Mouse (Mus musculus) T-helper 1 cell (primary cell): ENCODE data around the gene Olfr531.

Experiments used
- in situ Hi-C: fragments of 300-600 bp; cut with MboI, MseI; formaldehyde crosslinking; loops from one replicate; pipeline ENCODE4 v1.15.1; 2025; ENCODE audit warnings: high pct_unique_total_duplicates

The Olfr531 gene

DNA sequence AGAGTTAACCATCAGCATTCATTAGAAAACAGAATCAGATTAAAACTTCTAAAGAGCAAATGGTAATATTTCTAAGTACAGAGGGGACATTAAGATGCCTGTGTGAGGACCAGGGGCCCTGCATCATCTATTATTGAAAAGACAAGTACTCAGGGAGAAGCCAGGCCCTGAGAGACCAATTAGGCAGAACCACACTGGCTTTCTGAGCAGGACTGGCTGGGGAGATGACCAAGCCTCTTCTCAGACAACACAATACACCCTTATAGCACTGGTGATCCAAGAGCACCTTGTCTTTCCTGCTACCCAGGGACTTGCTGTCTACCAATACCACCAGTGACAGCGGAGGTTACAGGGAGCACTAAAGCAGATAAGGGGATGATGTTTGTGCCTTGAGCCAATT lies at the start of gene Olfr531:
Gene Olfr531 (minus strand): TSS at position 101 of the 400 bp plus-strand sequence.
- in situ Hi-C loops = no loop called here

DNA sequence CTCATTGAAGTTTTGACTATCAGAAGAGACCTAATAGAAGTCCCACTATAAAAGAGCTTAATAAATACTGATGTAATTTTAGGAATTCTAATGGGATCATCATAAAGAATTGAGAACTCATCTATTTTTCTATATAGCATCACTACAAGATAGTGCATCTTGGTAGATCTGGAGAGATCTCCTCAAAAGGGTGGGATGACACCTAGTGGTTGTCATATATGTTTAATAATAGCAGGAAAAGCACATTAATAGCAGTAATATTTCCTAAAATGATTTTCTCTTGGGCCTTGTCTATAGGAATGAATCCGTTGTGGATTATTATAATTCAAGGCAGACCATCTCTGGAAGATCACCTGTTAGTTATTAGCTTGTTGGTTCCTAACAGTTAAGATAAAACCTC lies 40.4 kb upstream of the Olfr531 start:
- in situ Hi-C loops = no loop called here

DNA sequence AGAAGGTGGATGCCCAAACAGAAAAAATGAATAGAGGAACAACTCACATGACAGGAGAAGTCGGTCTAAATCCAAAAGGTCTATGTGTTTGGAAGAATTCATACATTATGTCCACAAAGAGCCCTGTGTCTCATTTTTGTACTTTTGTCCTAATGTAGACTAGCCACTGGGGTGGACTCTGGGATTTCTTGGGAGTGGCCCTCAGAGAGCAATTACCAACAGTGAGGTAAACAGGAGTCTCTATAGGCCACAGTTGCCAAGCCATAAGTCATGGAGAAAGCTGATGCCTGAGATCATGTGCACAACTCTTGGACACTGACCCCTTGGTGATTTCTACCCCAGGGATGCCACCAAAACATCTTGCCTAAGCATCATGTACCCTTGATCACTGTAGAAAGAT lies 18.8 kb upstream of the Olfr531 start, which contains the start of gene Olfr532:
Gene Olfr532 (minus strand): TSS at position 101 of the 400 bp plus-strand sequence.
- in situ Hi-C loops = no loop called here

DNA sequence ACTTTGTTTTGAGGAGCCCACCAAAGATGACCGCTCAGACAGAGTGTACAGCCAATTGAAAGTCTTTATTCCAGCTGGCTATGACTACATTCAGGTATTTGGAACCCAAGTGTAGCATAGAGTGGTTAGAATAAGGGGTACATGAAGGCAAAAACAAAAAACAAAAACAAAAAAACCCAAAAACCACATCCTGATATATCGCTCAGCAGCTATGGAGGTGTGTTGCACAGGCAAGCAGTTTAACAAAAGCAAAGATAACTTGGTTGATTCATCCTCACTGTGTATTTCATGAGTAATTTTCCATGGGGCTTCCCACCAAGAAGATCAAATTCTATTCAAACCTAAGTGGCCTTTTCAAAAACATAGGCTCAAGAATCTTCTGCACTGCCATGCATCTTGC lies 25.8 kb downstream of the Olfr531 start:
- in situ Hi-C loops = no loop called here

DNA sequence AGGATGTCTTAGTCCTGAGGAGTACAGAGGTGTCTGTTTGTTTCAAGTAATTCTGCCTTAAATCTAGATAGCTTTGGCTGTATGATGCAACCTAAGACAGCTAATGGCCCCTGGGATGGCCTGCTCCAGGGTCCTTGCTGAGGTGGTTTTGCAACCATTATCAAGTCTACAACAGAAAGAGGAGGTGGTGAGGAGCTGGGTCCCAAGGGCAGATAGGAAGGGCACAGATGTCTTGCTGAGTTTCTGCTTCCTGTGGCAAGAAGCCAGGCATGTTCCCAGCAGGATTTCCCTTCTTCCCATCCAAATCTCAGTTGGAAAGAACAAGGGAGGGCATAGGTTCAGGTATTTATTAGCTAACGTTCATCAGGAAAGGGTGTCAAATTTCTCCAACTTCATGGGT lies 26.5 kb downstream of the Olfr531 start, which contains the start of gene Olfr530:
Gene Olfr530 (minus strand): TSS at position 101 of the 400 bp plus-strand sequence.
- in situ Hi-C loops = no loop called here

DNA sequence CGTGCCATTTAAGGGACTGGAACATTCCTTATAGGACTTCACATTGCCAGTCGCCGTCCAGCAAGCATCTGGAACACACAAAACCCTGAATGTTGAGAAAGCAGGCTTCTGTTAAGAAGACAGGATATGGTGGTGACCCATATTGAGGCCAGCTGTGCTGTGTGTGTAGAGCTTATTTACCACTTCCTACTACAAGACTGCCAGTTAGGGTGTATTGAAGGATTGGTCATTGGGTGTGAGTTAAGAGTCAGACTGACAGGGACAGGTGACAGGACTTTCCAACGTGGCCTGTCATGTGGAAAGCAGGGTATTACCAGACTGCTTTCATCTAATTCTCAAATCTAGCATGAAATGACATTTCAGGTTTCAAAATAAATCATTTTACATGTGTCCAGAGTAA lies 28.4 kb downstream of the Olfr531 start:
- in situ Hi-C loops = no loop called here

DNA sequence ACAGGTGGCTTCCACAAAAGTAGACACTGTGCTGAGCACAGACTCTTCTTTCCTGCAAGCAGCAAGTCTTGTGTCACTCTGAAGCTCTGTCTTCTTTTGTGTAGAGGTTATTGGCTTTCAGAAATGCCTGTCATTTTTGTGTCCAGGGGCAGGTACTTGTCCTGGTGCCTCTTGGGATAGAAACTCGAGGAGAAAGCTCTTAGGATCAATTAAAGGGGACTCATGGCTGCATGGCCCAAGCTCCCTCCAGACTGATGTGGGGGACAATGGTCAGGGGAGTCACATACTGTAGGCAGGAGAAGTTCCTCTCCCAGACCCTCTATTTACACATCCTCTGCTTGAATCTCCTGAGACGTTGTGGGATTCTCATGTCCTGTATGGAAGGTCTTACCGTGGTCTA lies 41.1 kb downstream of the Olfr531 start, which contains the start of gene Olfr60:
Gene Olfr60 (minus strand): TSS at position 101 of the 400 bp plus-strand sequence.
- in situ Hi-C loops = no loop called here
